Mouse (Mus musculus) heart, embryonic 11.5 days (tissue): Measurements from ENCODE around the gene Prm3. TPM values are rescaled to one million over a fixed set of nuclear protein-coding genes. Genes with fewer than 3 reads are reported as not detected.
A peak's percentile ranks its signal among the peaks of the same experiment; 100 is the strongest.

Source experiments
- ATAC-seq: fragments of 200-750 bp; cut with Nextera tagmentation; replicated peaks from 2 replicates; pipeline ENCODE4 v1.8.0; 2017; ENCODE audit warnings: moderate library complexity; ENCODE audit not compliant: insufficient number of reproducible peaks, low FRiP score, low TSS enrichment
- H3K27ac ChIP-seq: fragments of 300-500 bp; sonication (generic); 2 replicates; pipeline ENCODE4 v1.5.1; 2014; ENCODE audit warnings: mild to moderate bottlenecking, low read depth, low read length
- H3K27me3 ChIP-seq: fragments of 300-500 bp; sonication (generic); 2 replicates; pipeline ENCODE4 v1.6.1; 2014; ENCODE audit warnings: mild to moderate bottlenecking, low read length, mixed read lengths; ENCODE audit not compliant: control insufficient read depth, insufficient read depth
- H3K36me3 ChIP-seq: fragments of 300-500 bp; sonication (generic); 2 replicates; pipeline ENCODE4 v1.6.1; 2014; ENCODE audit warnings: mild to moderate bottlenecking, low read length, moderate library complexity, mixed read lengths; ENCODE audit not compliant: control insufficient read depth, insufficient read depth
- H3K4me1 ChIP-seq: fragments of 300-500 bp; sonication (generic); 2 replicates; pipeline ENCODE4 v1.6.1; 2014; ENCODE audit warnings: low read length; ENCODE audit not compliant: control insufficient read depth, insufficient read depth
- H3K4me2 ChIP-seq: fragments of 300-500 bp; sonication (generic); 2 replicates; pipeline ENCODE4 v1.6.1; 2014; ENCODE audit warnings: mild to moderate bottlenecking, moderate library complexity
- H3K4me3 ChIP-seq: fragments of 300-500 bp; sonication (generic); 2 replicates; pipeline ENCODE4 v1.5.1; 2014; ENCODE audit warnings: low read depth, low read length
- H3K9ac ChIP-seq: fragments of 300-500 bp; sonication (generic); 2 replicates; pipeline ENCODE4 v1.6.1; 2014; ENCODE audit warnings: mild to moderate bottlenecking, low read depth, low read length, moderate library complexity
- H3K9me3 ChIP-seq: fragments of 300-500 bp; sonication (generic); replicated peaks from 2 replicates; pipeline ENCODE4 v1.6.1; 2016; ENCODE audit warnings: low read length; ENCODE audit not compliant: control insufficient read depth
- WGBS: fragments of 180-500 bp; shearing (Covaris S2); extraction: QIAGEN DNeasy Blood & Tissue Kit; methylation state at CpG from one replicate; pipeline ENCODE4 v1.1.7; 2014; ENCODE audit not compliant: insufficient replicate concordance; 5-methylcytosine and 5-hydroxymethylcytosine counted together
- polyA plus RNA-seq: library from polyadenylated mRNA; unstranded; fragments of >200 nt; fragmentation: Nextera tagmentation; extraction: Ambion mirVana; gene quantifications from 2 replicates; pipeline ENCODE4 v1.2.1, GENCODE M21; 2014

Gene Prm3
- polyA plus RNA-seq, 1 experiment from 2014 or later: not detected

DNA sequence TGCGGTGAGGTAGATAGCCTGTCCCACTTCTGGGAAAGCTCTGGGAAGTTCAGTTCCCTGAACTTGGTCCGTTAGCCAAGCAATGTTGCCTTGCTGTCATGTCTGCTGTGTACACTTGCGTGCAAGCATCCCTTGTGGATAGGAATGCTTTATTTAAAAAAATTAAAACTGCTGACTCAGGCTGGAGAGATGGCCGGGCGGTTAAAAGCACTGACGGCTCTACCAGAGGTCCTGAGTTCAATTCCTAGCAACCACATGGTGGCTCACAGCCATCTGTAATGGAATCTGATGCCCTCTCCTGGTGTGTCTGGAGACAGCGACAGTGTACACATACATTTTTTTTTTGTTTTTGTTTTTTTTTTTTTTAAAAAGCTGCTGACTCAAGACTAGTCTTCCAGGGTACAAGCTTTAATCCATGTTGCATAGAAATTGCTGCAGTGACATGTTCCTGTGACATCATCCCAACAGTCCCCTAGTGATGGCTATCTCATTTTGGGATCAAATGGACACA lies 3.1 kb downstream of the Prm3 start:
- Histone ChIP-seq H3K27ac (no peak overlapping the region), H3K27me3 (peaks cover 4% of the 10 kb centered on the region; the same call in 1 of the 2 replicates), H3K9ac (no peak overlapping the region), H3K36me3 (no peaks in the 10 kb centered on the region), H3K4me2 (no peak overlapping the region), H3K4me1 (peaks cover 28% of the 10 kb centered on the region), H3K9me3 (no peaks in the 10 kb centered on the region), H3K4me3 (no peak overlapping the region)
- 75% methylated on average over 7 of the region's 7 CpGs for WGBS
- no peak for ATAC-seq

DNA sequence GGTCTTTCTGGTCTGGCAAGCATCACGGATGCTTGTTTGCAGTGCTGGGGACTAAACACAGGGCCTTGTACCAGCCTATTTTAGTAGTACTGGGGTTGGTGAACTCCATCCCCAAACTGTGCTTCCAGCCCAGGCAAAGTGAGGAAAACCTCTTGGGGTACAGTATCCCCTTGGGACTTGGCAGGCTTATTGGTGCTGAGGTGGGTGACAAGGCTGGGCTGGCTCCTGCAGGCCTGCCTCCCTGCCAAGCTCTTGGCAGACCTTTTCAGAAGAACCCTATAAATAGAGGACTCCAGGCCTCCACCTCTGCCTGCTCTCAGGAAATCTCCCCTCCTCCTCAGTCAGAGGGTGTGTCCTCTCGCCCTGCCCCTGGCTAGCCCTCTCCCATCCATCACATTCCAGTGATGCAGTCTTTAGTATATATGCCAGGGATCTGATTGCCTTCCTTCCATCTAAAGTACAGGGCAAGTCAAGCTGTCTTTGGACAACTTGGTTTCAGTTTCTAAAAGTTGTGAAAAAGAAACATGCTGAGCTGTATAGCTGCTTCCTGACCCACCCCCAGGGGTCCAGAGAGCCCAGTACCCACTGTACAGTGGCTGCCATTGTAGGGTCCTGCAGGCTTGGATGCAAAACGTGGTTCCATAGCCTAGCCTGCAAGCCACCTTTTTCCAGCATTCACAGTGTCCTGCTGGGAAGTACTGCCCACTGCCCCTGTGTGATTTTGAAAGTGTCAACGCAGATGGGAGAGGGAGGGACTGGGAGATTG lies 3.7 kb downstream of the Prm3 start:
- no peak for ATAC-seq
- peak overlapping the region; percentile 92; the same call in 1 of the 2 replicates for H3K4me2 ChIP-seq
- 46% methylated on average over 4 of the region's 4 CpGs for WGBS
- no peaks in the 10 kb centered on the region for H3K9me3 ChIP-seq
- H3K9ac ChIP-seq: no peak overlapping the region
- peaks cover 35% of the 10 kb centered on the region for H3K4me1 ChIP-seq
- H3K27ac ChIP-seq: no peak overlapping the region
- H3K4me3 ChIP-seq: no peak overlapping the region
- H3K27me3 ChIP-seq: peaks cover 4% of the 10 kb centered on the region; the same call in 1 of the 2 replicates
- H3K36me3 ChIP-seq: no peaks in the 10 kb centered on the region

DNA sequence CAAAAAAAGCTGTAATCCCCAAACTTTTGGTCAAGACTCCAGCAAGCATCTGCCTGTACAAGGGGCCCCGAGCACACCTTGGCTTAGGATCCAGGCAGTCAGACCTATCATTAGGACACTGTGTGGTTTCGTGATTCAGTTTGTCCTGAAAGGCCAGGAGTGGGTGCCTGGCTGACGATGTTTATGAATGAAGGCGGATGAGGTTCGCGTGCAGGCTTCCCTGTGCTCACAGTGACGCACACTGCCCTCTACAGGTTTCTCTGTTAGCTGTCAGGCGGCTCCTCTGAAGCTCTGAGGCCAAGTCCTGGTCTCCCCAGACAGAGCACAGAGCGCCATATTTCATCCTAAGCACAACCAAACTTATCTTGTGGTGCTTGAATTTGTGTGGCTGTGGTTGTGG lies 4.4 kb downstream of the Prm3 start:
- H3K27me3 ChIP-seq: peaks cover 4% of the 10 kb centered on the region; the same call in 1 of the 2 replicates
- peak overlapping the region; percentile 96 for H3K27ac ChIP-seq
- no peaks in the 10 kb centered on the region for H3K9me3 ChIP-seq
- ATAC-seq: no peak
- H3K4me2 ChIP-seq: peak overlapping the region; percentile 92
- WGBS: 3% methylated on average over 9 of the region's 9 CpGs
- H3K36me3 ChIP-seq: no peaks in the 10 kb centered on the region
- H3K9ac ChIP-seq: peak overlapping the region; percentile 84
- peaks cover 42% of the 10 kb centered on the region for H3K4me1 ChIP-seq
- peak overlapping the region; percentile 74 for H3K4me3 ChIP-seq

DNA sequence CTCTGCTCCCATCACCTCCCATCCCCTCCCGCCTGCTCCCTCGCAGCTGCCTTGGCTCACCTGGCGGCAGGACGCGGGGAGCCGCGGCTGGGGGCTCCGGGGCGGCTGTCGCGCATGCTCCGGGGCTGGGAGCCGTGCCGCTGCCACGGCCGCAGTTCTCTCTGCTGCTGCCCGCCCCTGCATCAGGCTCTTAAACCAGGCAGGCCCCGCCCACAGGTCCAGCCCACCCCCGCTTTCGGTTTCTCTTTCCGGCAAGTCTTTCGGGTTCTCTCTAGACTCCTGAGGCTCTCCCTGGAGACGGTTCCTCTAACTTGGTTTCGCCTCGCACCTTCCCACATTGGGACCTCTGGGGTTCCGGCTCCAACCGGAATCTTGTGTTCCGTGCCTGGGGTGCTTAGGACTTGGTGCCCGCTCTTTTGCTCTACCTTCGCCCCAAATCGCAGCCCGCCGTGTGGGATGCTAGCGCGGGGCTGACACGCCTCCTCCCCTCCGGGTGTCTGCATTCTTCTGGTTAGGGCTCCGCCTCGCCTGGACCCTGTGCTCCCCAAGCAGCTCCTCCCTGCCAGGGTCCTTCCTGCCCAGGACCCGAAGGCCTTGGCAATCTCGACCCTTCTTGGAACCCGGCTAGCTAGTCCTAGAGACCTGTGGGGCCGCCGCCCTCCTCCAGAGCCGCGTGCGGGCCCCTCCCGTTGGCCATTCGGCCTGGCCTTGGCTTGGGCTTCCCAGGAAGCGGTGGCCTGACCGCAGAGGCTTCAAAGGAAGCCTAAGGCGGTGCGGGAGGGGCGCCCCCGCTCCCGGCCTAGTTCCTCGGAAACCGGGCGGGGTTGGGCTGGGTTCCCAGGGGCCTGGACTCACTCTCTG lies 5.1 kb downstream of the Prm3 start, which contains the start of gene Socs1:
Gene Socs1, minus strand, starts transcription at position 166 of the 861 bp plus-strand sequence.
- peak within 1 kb of the TSS; percentile 92 for H3K4me2 ChIP-seq
- H3K36me3 ChIP-seq: no peaks in the 10 kb centered on the region
- peak within 1 kb of the TSS; percentile 96 for H3K27ac ChIP-seq
- no peaks in the 10 kb centered on the region for H3K9me3 ChIP-seq
- H3K4me3 ChIP-seq: peak within 1 kb of the TSS; percentile 74
- peaks cover 4% of the 10 kb centered on the region; the same call in 1 of the 2 replicates for H3K27me3 ChIP-seq
- WGBS: under 1% methylated on average over 56 of the region's 59 CpGs
- peaks cover 48% of the 10 kb centered on the region for H3K4me1 ChIP-seq
- peak within 1 kb of the TSS; percentile 84 for H3K9ac ChIP-seq
- ATAC-seq: peak; percentile 81

DNA sequence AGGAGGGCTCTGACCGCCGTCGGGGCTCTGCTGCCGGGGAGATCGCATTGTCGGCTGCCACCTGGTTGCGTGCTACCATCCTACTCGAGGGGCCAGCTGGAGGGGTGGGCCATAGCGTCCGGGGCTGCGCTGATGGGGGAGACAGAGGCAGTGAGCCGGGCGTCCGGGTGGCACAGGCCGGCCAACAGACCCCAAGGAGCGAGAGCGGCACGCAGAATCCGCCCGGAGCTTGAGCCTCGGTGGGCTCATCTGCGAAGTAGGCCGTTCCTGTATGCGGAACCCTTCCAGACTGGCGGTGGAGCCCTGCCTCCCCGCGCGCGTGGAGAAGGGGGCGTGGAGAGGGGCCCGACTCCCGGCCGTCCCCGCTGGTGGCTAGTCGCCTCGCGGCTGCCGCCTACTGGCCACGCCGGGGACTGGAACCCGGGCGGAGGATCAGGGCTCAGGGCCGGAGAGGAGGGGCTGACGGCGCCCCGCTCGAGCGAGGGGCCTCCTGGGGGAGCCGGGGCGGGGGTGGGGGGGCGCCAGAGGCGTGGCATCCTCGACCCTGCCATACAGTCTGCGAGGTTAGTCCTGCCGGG lies 5.8 kb downstream of the Prm3 start:
- WGBS: under 1% methylated on average over 42 of the region's 55 CpGs
- Histone ChIP-seq H3K27me3 (peaks cover 2% of the 10 kb centered on the region; the same call in 1 of the 2 replicates), H3K27ac (peak overlapping the region; percentile 96), H3K9me3 (no peaks in the 10 kb centered on the region), H3K4me3 (peak overlapping the region; percentile 74), H3K4me1 (peaks cover 48% of the 10 kb centered on the region), H3K4me2 (peak overlapping the region; percentile 92), H3K9ac (peak overlapping the region; percentile 84), H3K36me3 (no peaks in the 10 kb centered on the region)
- ATAC-seq: peak; percentile 64

DNA sequence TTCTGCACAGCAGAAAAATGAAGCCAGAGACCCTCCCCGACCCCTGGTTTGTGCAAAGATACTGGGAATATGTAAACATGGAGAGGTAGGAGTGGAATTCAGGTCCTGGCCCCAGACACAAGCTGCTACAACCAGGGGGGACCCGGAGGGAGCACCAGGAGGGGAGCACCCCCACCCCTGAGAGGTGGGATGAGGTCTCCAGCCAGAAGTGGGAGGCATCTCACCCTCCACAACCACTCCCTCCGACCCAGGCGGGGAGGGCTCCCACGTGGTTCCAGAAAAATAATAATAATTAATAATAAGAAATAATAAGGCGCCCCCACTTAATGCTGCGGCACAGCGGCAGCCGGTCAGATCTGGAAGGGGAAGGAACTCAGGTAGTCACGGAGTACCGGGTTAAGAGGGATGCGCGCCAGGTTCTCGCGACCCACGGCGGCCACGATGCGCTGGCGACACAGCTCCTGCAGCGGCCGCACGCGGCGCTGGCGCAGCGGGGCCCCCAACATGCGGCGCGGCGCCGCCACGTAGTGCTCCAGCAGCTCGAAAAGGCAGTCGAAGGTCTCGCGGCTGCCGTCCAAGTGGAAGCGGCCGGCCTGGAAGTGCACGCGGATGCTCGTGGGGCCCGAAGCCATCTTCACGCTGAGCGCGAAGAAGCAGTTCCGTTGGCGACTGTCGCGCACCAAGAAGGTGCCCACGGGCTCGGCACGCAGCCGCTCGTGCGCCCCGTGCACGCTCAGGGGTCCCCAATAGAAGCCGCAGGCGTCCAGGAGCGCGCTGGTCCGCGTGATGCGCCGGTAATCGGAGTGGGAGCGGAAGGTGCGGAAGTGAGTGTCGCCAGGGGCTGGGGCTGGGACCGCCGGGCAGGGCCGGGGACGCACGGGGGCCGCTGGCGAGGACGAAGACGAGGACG lies 6.6 kb downstream of the Prm3 start:
- ATAC-seq: peak; percentile 0; the same call in 1 of the 2 replicates
- no peaks in the 10 kb centered on the region for H3K9me3 ChIP-seq
- H3K4me2 ChIP-seq: peak overlapping the region; percentile 92
- peak overlapping the region; percentile 84 for H3K9ac ChIP-seq
- H3K27ac ChIP-seq: peak overlapping the region; percentile 96
- H3K4me1 ChIP-seq: peaks cover 48% of the 10 kb centered on the region
- peak overlapping the region; percentile 74 for H3K4me3 ChIP-seq
- WGBS: 3% methylated on average over 81 of the region's 81 CpGs
- H3K27me3 ChIP-seq: no peaks in the 10 kb centered on the region; the same call in 1 of the 2 replicates
- H3K36me3 ChIP-seq: no peaks in the 10 kb centered on the region

DNA sequence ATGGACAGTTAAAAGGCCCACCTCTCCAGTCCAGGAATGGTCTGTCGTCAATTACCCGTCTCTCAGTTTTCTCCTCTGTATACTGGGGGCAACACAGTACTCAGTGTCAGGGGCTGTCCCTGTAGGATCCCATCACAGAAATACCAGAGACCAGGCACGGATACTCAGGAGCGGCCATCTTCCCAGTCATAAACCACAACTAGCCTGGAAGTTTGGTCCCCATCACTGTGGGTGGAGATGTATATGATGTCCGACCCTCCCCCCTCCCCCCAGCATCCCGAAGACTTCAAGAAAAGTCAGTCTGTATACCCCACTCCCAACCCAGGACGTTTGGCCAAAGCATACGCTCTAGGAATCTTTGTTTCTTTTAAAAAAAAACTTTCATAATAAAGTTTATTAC lies 7.3 kb downstream of the Prm3 start:
- H3K27ac ChIP-seq: no peak overlapping the region
- 62% methylated on average over 8 of the region's 8 CpGs for WGBS
- ATAC-seq: no peak
- H3K4me3 ChIP-seq: peak overlapping the region; percentile 74
- peak overlapping the region; percentile 92 for H3K4me2 ChIP-seq
- peaks cover 48% of the 10 kb centered on the region for H3K4me1 ChIP-seq
- H3K27me3 ChIP-seq: no peaks in the 10 kb centered on the region; the same call in 1 of the 2 replicates
- no peaks in the 10 kb centered on the region for H3K9me3 ChIP-seq
- no peak overlapping the region; the same call in 1 of the 2 replicates for H3K9ac ChIP-seq
- H3K36me3 ChIP-seq: no peaks in the 10 kb centered on the region
